Mouse (Mus musculus) B cell, adult 2 months (primary cell): ENCODE results near the gene Hexim1.

Experiments used
- DNase-seq, 2 experiments: peaks; one replicate each; pipeline ENCODE4 v3.0.0; 2022

The Hexim1 gene

GRCm38 (mm10) chr11:103161449-103161848 lies 45.4 kb downstream of the Hexim1 start:
- DNase-seq: peak in 1 of 2 experiments; percentile 19

DNA sequence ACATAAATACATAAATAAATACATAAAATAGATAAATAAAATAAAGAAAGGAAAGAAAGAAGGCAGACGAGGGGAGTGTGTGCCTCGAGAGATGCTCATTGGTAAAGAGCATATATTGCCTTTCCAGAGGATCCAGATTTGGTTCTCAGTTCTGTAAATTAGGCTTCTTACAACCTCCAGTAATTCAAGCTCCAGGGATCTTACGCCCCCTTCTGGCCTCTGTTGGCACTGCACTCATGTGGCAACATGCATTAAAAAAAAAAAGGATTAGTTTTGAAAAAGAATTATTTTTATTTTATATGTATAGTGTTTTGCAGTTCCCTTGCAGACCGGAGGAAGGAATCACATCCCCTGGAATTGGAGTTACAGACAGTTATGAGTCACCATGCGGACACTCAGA lies 46.1 kb downstream of the Hexim1 start:
- DNase-seq: peak; percentile 83 to 84

- peak; percentile 55 to 58 for DNase-seq
Measured at GRCm38 (mm10) chr11:103164391-103164790, 48.4 kb downstream of the Hexim1 start.

- DNase-seq: peak; percentile 84 to 86
Measured at GRCm38 (mm10) chr11:103168690-103169390, 52.8 kb downstream of the Hexim1 start.
